Mouse (Mus musculus): ENCODE results near the gene Dmbt1. TPM values are rescaled to one million over a fixed set of nuclear protein-coding genes. Genes with fewer than 3 reads are reported as not detected.
"Not testable (repeated sequence)": the region's sequence is repeated elsewhere in the genome, so short reads cannot be mapped to it uniquely, and the experiment has no call there.

Gene Dmbt1
- polyA plus RNA-seq, 1 experiment, result not detected

DNA sequence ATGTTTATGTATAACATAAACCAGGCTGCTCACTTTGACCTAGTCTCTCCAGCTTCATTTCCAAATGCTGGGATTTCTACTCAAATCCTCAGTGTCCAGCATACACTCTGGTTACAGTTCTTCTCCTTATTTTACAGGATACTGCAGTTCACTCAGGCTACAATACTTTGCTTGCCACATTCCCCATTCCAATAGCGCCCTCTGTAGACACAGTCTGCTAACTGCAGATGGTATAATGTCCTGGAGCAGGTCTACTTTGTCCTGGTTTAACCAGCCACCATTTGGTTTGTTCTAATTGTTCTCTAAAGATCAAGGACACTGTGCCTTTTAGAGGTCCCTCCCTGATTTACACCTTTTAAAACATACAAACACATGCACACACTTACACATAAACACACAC, 44.1 kb downstream of the Dmbt1 start:
- Histone ChIP-seq H3K4me3 (ENCODE audit: insufficient read depth, low read depth, low read length) (no peak overlapping the region), H3K4me1 (ENCODE audit: control insufficient read depth, insufficient read depth, low read length) (no peaks in the 10 kb centered on the region), H3K27ac (ENCODE audit: insufficient read depth, low read depth, low read length) (no peak overlapping the region)
- 3% methylated on average over 1 of the region's 1 CpGs for WGBS
- TF ChIP-seq CTCF (IDR thresholded peaks at IDR 0.05; ENCODE audit: insufficient read depth, low read depth, low read length) (no peak), POLR2A (IDR thresholded peaks at IDR 0.05; ENCODE audit: insufficient read depth, low read depth, low read length) (no peak)

DNA sequence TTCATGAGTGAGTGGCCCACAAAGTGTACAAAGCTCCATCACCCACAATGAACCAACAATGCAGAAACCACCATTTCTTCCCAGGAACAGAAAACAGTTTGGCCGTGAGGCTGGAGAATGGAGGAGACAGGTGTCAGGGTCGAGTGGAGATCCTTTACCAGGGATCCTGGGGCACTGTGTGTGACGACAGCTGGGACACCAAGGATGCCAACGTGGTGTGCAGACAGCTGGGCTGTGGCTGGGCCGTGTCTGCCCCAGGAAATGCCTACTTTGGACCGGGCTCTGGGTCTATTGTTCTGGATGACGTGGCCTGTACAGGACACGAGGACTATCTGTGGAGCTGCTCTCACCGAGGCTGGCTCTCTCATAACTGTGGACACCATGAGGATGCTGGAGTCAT, 50.5 kb downstream of the Dmbt1 start:
- not testable (repeated sequence) for H3K4me3 ChIP-seq (ENCODE audit: insufficient read depth, low read depth, low read length); H3K4me1 ChIP-seq (ENCODE audit: control insufficient read depth, insufficient read depth, low read length); H3K27ac ChIP-seq (ENCODE audit: insufficient read depth, low read depth, low read length)
- WGBS, result 85% methylated on average over 9 of the region's 9 CpGs

DNA sequence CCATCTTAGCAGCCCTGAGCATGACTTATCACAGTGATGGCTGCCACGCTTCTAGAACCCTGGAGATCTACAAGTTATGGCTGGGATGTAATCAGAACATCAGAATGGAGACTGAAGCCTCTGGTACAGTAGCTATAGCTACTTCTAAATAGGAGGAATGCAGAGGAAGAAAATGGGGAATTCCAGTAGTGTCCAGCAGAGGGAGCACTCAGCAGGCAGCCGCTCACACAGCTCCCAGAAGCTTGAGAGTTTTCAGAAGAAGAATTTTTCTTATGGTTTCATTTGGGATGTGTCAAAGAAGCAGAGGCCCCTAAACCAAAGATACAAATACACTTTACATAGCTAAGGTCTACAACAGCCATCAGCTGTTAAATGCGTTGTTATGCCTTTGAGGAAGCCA, 80.6 kb downstream of the Dmbt1 start:
- H3K27ac ChIP-seq (ENCODE audit: insufficient read depth, low read depth, low read length), result no peak overlapping the region
- no peak overlapping the region for H3K4me3 ChIP-seq (ENCODE audit: insufficient read depth, low read depth, low read length)
- TF ChIP-seq CTCF (IDR thresholded peaks at IDR 0.05; ENCODE audit: insufficient read depth, low read depth, low read length), result no peak
- no peak for TF ChIP-seq POLR2A (IDR thresholded peaks at IDR 0.05; ENCODE audit: insufficient read depth, low read depth, low read length)
- 31% methylated on average over 3 of the region's 3 CpGs for WGBS
- H3K4me1 ChIP-seq (ENCODE audit: control insufficient read depth, insufficient read depth, low read length), result no peaks in the 10 kb centered on the region

DNA sequence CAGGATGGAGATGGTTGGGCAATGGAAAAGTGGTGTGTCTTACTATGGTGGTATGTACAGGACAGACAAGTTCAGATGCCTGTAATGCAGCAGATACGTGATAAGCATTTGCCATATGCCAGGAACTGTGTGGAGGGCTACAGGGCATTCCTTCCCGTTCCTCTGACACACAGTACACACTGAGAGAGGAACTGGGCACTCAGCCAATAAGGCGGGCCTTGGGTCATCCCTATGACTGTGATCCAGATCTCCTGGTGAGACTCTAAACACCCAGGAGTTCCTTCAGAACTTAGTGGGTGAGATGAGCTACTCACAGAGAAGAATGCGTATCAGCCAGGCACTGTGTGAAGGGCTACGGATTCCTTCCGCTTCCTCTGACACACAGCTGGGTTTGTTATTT, 81.8 kb downstream of the Dmbt1 start:
- Histone ChIP-seq H3K27ac (ENCODE audit: insufficient read depth, low read depth, low read length) (no peak overlapping the region), H3K4me3 (ENCODE audit: insufficient read depth, low read depth, low read length) (no peak overlapping the region), H3K4me1 (ENCODE audit: control insufficient read depth, insufficient read depth, low read length) (no peaks in the 10 kb centered on the region)
- TF ChIP-seq POLR2A (IDR thresholded peaks at IDR 0.05; ENCODE audit: insufficient read depth, low read depth, low read length) (no peak), CTCF (IDR thresholded peaks at IDR 0.05; ENCODE audit: insufficient read depth, low read depth, low read length) (no peak)
- WGBS, result 48% methylated on average over 6 of the region's 6 CpGs

DNA sequence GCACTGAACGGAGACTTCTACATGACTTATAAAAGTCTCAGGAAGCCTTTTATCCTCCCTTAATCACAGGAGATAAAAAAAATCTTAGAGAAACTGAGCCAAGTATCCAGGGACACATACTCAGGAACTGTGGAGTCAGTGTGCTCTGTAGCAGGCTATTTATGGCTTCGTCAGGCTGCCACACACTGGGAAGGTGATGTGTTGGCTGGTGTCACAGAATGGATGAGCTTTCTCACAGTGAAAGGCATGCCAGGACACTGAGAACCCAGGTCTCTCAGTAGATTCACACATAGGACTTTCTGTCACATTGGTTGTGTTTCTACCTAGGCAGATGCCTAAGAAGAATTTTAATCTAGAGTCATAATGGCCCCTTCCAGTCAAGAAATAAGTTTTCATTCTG, 82.6 kb downstream of the Dmbt1 start:
- no peak overlapping the region for H3K4me3 ChIP-seq (ENCODE audit: insufficient read depth, low read depth, low read length)
- no peak for TF ChIP-seq CTCF (IDR thresholded peaks at IDR 0.05; ENCODE audit: insufficient read depth, low read depth, low read length)
- TF ChIP-seq POLR2A (IDR thresholded peaks at IDR 0.05; ENCODE audit: insufficient read depth, low read depth, low read length), result no peak
- no peak overlapping the region for H3K27ac ChIP-seq (ENCODE audit: insufficient read depth, low read depth, low read length)
- H3K4me1 ChIP-seq (ENCODE audit: control insufficient read depth, insufficient read depth, low read length), result no peaks in the 10 kb centered on the region
- WGBS, result 65% methylated on average over 2 of the region's 2 CpGs

DNA sequence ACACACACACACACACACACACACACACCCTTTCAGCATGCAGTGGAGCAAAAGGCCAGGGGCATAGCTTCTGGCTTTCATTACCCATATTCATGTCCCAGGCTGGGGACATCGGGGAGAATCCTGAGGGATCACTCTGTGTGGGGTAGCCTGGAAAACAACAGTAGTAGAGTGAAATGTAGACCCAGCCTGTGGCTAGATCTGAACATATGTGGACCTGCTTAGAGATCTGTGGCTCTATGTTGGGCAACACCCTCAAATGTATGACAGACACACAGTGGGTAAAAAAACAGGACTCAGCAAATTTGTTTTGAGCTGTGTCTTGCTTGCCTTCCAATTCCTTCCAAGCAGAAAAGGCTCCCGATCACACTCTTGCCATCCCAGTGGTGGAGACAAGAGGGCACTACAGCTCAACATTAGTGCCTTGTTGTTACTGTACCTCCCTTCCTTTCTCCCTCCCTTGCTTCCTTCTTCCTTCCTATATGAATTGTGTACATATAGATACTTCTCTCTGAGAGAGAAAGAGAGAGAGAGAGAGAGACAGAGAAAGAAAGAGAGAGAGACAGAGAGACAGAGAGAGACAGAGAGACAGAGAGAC, 90.5 kb downstream of the Dmbt1 start:
- WGBS, result 73% methylated on average over 2 of the region's 2 CpGs
- TF ChIP-seq POLR2A (IDR thresholded peaks at IDR 0.05; ENCODE audit: insufficient read depth, low read depth, low read length), result no peak
- no peak for TF ChIP-seq CTCF (IDR thresholded peaks at IDR 0.05; ENCODE audit: insufficient read depth, low read depth, low read length)
- no peak overlapping the region for H3K4me3 ChIP-seq (ENCODE audit: insufficient read depth, low read depth, low read length)
- no peaks in the 10 kb centered on the region for H3K4me1 ChIP-seq (ENCODE audit: control insufficient read depth, insufficient read depth, low read length)
- no peak overlapping the region for H3K27ac ChIP-seq (ENCODE audit: insufficient read depth, low read depth, low read length)

DNA sequence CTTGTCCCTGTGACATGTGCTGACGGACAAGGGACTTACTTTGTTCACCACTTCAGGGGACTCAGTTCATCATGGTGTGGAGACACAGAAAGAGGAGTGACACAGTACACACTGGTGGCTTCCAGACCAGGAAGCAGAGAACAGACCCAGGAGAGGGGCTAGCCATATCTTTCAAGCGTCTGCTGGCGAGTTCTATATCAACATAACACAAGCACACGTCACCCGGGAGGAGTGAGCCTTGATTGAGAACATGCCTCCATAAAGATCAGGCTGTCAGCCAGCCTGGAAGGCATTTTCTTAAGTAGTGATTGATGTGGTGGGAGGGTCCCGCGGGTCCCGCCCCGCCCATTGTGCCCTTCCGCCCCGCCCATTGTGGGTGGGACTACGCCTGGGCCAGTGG, 98.2 kb downstream of the Dmbt1 start:
- no peaks in the 10 kb centered on the region for H3K4me1 ChIP-seq (ENCODE audit: control insufficient read depth, insufficient read depth, low read length)
- H3K27ac ChIP-seq (ENCODE audit: insufficient read depth, low read depth, low read length), result no peak overlapping the region
- 75% methylated on average over 12 of the region's 12 CpGs for WGBS
- TF ChIP-seq POLR2A (IDR thresholded peaks at IDR 0.05; ENCODE audit: insufficient read depth, low read depth, low read length) (no peak), CTCF (IDR thresholded peaks at IDR 0.05; ENCODE audit: insufficient read depth, low read depth, low read length) (no peak)
- no peak overlapping the region for H3K4me3 ChIP-seq (ENCODE audit: insufficient read depth, low read depth, low read length)

DNA sequence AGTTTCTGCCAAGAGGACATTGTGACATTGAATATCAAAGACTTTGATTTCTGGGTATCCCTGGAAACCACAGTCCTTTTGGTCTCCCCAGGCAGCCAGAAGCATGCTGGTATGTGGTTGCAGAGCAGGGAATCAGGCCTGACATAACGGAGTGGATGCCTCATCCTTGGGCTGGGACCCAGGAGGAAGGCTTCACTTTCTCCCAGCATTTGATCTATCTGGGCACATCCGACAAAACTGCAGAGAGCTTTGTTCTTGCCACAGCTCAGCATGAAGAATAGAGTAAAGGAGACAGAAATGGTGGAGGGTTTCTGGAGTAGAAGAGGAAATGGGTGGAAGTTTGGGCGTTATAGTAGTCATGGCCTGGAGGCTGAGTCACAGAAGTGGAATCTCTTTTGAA, 101.3 kb downstream of the Dmbt1 start:
- no peak overlapping the region for H3K27ac ChIP-seq (ENCODE audit: insufficient read depth, low read depth, low read length)
- H3K4me3 ChIP-seq (ENCODE audit: insufficient read depth, low read depth, low read length), result no peak overlapping the region
- no peak for TF ChIP-seq POLR2A (IDR thresholded peaks at IDR 0.05; ENCODE audit: insufficient read depth, low read depth, low read length)
- TF ChIP-seq CTCF (IDR thresholded peaks at IDR 0.05; ENCODE audit: insufficient read depth, low read depth, low read length), result no peak
- no peaks in the 10 kb centered on the region for H3K4me1 ChIP-seq (ENCODE audit: control insufficient read depth, insufficient read depth, low read length)
- WGBS, result 63% methylated on average over 3 of the region's 3 CpGs

DNA sequence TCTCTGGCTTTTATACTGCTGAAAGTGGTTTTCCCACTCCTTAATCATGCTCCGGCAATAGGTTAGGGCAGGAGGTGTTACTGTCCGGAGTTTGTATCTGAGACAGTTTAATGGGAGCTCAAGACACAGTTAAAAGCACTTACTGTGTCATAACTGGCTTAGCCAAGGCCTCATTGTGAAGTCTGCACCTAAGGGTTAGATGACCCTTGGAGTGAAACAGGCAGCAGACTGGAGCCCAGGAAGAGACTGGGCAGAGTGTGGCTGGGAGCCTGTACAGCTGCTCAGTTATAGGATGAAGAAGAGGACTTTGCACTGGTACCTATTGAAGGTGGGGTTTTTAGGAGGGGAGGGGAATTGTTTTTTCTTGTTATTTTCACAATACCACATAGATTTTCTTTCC, 114.4 kb downstream of the Dmbt1 start, which contains the start of gene 4933402N03Rik:
TSS of gene 4933402N03Rik (minus strand) at position 101 of the 400 bp plus-strand sequence.
- Histone ChIP-seq H3K4me3 (ENCODE audit: insufficient read depth, low read depth, low read length) (no peak within 1 kb of the TSS), H3K27ac (ENCODE audit: insufficient read depth, low read depth, low read length) (no peak within 1 kb of the TSS), H3K4me1 (ENCODE audit: control insufficient read depth, insufficient read depth, low read length) (no peaks in the 10 kb centered on the region)
- TF ChIP-seq CTCF (IDR thresholded peaks at IDR 0.05; ENCODE audit: insufficient read depth, low read depth, low read length) (no peak), POLR2A (IDR thresholded peaks at IDR 0.05; ENCODE audit: insufficient read depth, low read depth, low read length) (no peak)
- 91% methylated on average over 2 of the region's 2 CpGs for WGBS

DNA sequence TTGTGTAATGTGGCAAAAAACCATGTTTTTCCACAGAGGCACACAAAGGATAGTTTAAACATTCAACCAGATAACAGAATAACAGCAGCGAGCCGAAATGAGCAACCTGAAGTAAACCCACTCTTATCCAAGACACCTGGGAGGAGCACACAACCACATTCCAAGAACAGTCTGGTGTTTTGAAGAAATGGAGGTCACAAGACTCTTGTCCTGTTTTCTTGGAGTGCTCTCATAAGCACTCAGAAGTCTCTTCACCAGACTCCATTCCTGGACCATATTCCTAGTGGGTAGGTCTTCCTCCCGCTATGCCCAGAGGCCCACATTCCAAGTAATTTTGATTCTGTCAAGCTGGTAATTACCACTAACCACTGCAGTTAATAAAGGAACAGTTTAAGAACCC, 118.3 kb downstream of the Dmbt1 start:
- 65% methylated on average over 3 of the region's 3 CpGs for WGBS
- H3K4me3 ChIP-seq (ENCODE audit: insufficient read depth, low read depth, low read length), result no peak overlapping the region
- no peak overlapping the region for H3K27ac ChIP-seq (ENCODE audit: insufficient read depth, low read depth, low read length)
- H3K4me1 ChIP-seq (ENCODE audit: control insufficient read depth, insufficient read depth, low read length), result no peaks in the 10 kb centered on the region
- TF ChIP-seq CTCF (IDR thresholded peaks at IDR 0.05; ENCODE audit: insufficient read depth, low read depth, low read length), result no peak
- no peak for TF ChIP-seq POLR2A (IDR thresholded peaks at IDR 0.05; ENCODE audit: insufficient read depth, low read depth, low read length)
